Mouse (Mus musculus) CH12.LX (cell line): ENCODE measurements at regions not wholly inside any gene's neighbourhood (a gene's known extent, or its start where the extent isn't known, plus 50 kb on each side); places are given as distances from the start of the nearest gene placed in this dataset.

ENCODE experiments used
- CHD2 ChIP-seq: IDR thresholded peaks from 2 replicates; pipeline ENCODE4 v1.6.1; 2011; ENCODE audit warnings: low read length, improper control_type of control experiment
- CTCF ChIP-seq, 2 experiments: IDR thresholded peaks in 1 of 2; conservative IDR thresholded peaks in 1 of 2; 2 replicates each; pipeline ENCODE4 v1.5.1; 2011 to 2012; ENCODE audit warnings: low read depth in 2 of 2, low read length in 2 of 2, improper control_type of control experiment in 1 of 2, inconsistent platforms in 1 of 2, mild to moderate bottlenecking in 1 of 2, moderate library complexity in 1 of 2
- EP300 ChIP-seq: IDR thresholded peaks from 2 replicates; pipeline ENCODE4 v1.6.1; 2011; ENCODE audit warnings: low read length, improper control_type of control experiment
- MAFK ChIP-seq: IDR thresholded peaks from 2 replicates; pipeline ENCODE4 v1.6.1; 2011; ENCODE audit warnings: low read length, improper control_type of control experiment; ENCODE audit not compliant: insufficient replicate concordance
- MXI1 ChIP-seq: IDR thresholded peaks from 2 replicates; pipeline ENCODE4 v1.6.1; 2011; ENCODE audit warnings: mild to moderate bottlenecking, low read depth, low read length, improper control_type of control experiment
- POLR2A ChIP-seq: IDR thresholded peaks from 2 replicates; pipeline ENCODE4 v1.6.1; 2011; ENCODE audit warnings: low read depth, mild to moderate bottlenecking, improper control_type of control experiment, low read length
- SMC3 ChIP-seq: IDR thresholded peaks from 2 replicates; pipeline ENCODE4 v1.6.1; 2011; ENCODE audit warnings: low read depth, low read length, improper control_type of control experiment
- TCF12 ChIP-seq: IDR thresholded peaks from 2 replicates; pipeline ENCODE4 v1.6.1; 2014; ENCODE audit warnings: low read depth, mild to moderate bottlenecking, inconsistent platforms, low read length, improper control_type of control experiment
- UBTF ChIP-seq: IDR thresholded peaks from 2 replicates; pipeline ENCODE4 v1.6.1; 2012; ENCODE audit warnings: low read depth, mild to moderate bottlenecking, inconsistent platforms, low read length, improper control_type of control experiment, moderate library complexity
- USF1 ChIP-seq: IDR thresholded peaks from 2 replicates; pipeline ENCODE4 v1.6.1; 2014; ENCODE audit warnings: low read depth, mild to moderate bottlenecking, inconsistent platforms, low read length, improper control_type of control experiment

DNA sequence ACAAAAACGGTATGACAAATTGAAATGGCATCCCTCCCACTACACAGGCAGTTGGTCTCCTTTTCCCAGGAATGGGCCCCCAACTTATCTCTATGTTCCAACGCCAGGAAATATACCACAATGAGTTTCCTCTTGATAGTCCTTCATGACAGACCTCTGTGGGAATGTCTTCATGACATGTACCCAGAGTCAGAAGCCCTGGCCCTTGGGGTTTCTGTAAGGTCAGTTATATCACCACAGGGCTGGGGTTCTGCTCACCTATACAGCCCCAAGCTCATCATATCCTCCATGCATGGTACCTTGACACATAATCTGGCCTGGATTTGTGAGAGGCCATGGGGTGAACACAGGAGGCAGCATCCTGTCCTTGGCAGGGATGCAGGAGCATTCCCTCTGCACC, 64.2 kb upstream of the Irx6 start:
- TF ChIP-seq USF1 (no peak), POLR2A (no peak), EP300 (no peak), CTCF (conservative IDR thresholded peaks at IDR 0.05 in 1 of 2, IDR thresholded peaks at IDR 0.05 in 1 of 2; ENCODE audit: low read depth in 2 of 2, low read length in 2 of 2) (no peak), SMC3 (no peak), MXI1 (no peak), UBTF (no peak), MAFK (no peak), CHD2 (no peak), TCF12 (no peak)
